Mouse (Mus musculus): ENCODE data around the gene Defb30.

The Defb30 gene

DNA sequence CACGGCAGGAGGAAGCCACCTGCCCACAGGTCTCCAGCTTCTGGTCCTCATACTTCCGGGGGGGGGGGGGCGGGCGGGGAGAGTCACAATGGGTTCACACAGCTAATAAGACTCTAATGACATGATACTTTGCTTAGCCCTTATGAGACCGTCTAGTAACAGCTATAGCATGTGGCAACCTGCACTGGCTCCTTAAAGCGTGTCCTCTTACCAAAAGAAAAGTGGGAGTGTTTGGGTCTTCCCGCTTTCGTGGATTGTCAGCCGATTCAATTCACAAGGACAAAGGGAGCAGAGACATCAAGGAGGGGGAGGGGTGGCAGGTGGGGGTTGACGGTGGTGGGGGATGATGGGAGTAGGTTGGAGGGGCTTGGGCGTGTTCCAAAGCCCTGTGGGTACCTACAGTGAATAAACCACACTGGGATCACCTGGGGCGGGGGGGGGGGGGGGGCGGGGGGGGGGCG, at the start of gene Defb30:
Gene Defb30 (minus strand): TSS at position 51 of the 461 bp plus-strand sequence.
- DNase-seq (ENCODE audit: low spot score): no peak

DNA sequence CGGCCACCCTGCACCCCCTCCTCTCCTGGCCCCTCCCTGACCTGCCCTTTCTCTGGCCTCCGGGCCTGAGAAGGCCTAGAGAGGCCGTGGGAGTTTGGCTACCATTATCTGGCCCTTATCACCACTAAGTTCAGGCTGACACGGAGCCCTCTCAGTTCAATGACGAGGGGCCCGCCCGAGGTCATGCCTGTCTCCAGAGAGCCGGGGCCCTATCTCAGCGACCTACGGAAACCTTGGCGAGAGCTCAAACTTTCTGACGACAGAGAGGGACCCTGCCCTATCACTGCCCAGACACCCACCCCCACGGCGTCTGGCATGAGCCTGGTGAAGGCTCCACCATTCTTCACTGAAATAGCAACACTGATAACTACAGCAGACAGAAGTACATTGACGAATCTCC, 17.9 kb upstream of the Defb30 start:
- no peak for DNase-seq (ENCODE audit: low spot score)

DNA sequence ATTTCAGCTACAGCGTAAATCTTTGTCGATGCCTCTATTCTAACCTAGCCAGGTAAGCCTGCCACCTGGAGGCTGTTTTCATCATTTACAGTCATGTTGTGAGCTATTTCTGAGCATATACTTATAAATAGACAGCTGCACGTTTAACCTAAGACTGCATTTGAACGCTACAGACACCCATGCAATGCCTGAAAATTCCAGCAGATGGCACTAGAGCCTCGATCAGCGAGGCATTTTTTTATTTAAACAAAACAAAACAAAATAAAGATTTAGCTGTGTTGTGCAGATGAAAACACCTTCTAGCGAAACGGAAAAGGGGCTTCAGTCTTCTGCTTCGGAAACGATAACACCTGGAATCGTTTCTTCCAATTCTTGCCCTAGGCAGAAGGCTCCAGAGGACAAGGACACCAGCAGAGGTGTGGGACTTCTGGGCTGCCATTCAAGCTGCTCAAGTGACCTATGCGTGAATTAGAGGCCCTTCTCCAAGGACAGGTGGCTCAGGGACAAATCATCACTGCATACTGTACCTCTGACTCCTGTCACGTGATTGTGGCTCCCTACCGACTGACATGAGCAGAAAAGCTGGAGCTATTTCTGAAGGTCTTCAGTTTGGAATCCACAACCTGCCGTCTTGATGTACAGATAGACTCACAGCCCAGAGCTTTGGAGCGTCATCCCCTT, 17.0 kb upstream of the Defb30 start:
- DNase-seq (ENCODE audit: low spot score): peak; percentile 73

DNA sequence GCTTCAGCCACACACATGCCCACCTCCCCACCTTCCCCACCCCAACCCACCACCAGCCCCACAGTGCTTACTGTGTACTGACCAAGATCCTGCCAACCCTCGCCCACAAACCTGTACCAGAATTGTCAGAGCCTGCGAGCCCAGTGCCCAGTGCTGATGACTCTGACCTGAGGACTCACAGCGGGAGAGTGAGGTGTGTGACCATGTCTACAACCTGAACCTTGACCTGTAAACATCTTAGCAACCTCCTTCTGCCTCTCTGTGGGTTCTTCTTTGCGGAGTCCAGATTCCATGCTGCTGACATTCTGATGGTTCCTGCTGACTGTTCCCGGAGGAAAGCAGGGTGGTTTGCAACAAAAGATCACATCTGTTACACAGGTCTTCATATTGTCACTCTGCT, 15.6 kb upstream of the Defb30 start:
- no peak for DNase-seq (ENCODE audit: low spot score)

DNA sequence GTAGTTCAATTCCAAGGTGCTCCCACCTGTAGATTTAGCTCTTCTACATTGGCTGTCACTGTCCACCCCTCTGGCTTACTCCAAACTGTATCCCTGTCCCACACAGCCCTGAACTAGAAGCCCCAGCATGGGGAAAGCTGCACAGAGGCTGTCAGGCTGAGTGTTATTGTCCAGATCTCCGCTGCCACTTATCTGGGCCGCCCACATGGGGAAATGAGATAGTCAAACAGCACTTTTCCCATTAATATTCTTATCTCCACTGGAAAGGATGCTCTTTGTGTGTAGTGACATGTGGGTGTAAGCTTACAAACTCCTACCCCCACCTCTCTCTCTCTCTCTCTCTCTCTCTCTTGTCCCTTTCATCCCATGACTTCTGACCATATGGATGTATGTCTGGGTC, 12.4 kb upstream of the Defb30 start:
- no peak for DNase-seq (ENCODE audit: low spot score)

DNA sequence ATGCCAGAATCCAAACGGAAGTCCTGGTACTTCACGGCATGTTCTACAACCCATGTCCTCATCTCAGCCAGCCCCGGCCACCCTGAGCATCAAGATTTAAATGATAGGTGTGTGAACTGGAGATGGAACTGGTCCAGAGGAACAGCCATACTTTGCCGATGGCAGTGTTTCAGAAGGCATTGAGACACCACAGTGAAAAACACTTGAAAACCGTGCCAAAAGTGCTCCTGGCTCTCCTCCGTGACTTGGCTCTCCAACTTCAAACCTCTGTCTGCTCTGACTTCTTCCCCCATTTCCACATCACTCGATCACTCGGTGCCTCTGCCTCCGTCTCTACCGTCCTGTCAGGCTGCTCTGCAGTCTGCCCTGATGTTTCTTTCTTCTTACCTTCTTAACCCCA, 10.6 kb upstream of the Defb30 start:
- DNase-seq (ENCODE audit: low spot score): no peak

DNA sequence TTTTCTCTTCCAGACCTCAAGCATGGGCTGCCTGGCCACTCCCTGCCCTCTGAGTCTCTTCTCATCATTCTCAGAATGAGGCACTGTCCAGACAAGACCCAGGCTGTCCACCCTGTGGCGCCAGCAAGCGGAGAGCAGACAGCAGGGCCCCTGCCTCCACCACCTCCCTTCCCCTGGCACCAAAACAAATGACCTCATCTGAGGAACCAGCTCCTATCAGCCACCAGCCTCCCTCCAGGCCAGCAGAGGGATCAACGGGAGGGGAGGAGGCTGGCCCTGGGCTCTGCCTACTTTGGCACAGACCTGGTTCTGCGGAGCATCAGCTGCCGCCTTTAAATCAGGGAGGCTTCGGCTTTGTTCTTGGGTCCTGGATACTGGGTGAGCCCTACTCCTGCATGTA, 5.0 kb upstream of the Defb30 start:
- DNase-seq (ENCODE audit: low spot score): peak; percentile 73

DNA sequence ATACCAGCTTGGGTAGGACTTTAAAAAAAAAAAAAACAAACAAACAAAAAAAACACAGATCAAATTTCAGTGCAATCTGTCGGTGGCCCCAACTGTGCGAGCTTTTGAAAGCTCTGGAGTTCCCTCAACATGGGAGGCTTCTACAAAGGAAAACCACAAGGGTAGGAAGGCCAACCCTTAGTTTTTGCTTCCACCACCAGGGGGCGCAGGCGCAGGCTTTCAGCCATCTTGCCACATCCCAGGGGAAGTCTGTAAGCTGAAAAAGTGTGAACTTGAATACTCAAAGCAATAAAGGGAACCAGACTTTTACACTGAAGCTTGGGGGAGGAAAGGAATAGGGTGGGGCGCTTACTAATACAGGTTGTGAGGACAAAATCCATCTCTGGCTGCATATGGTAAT, 1.0 kb upstream of the Defb30 start:
- DNase-seq (ENCODE audit: low spot score): peak; percentile 61

DNA sequence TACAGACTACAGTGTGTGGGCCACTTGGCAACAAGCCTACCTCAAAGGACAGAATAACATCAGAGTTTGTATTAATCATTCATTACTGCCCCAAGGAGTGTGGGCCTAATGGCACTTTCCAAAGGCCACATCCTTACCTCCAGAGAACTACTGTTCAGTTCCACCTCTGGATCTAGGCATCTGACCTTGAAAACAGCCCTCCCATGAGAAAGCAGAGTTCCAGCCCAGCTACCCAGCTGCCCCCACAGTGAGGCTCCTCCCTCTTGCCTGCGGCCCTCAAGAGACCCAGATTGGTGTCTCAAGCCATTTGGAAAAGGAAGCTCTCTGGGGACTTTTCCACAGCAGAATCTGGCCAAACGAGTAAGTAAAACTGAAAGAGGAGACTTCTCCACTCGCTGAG, 3.1 kb downstream of the Defb30 start, which contains the start of gene Defb42:
Gene Defb42 (plus strand): TSS at position 301 of the 400 bp plus-strand sequence.
- no peak for DNase-seq (ENCODE audit: low spot score)

DNA sequence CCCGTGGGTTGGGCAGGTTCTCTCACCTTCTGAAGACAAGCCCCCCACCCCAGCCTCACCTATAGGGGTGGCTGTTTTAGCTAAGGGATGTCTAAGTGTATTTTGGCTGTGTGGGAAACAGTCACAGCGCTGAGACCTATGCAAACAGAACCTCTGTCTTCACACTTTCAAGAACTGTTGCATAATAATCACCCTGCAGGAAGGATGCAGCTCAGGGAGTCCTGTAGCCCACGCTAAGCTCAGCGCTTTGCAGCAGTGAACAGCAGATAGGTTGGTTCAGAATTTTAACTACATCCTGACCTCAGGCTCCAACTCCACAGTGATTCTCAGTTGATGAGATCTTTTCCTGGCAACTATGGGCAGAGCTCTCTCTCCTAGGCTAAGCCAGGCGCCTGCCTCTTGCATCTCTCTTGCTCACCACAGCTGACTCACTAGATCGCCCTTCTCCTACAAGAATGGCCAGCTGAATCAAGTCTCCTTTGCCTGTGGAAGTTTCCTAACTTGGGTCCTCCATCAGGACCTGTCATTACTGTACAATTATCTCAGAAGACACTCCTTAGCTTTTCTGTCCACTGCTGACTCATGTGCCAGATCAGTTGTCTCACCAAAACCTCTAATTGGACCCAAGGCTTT, 29.1 kb downstream of the Defb30 start:
- no peak for DNase-seq (ENCODE audit: low spot score)

DNA sequence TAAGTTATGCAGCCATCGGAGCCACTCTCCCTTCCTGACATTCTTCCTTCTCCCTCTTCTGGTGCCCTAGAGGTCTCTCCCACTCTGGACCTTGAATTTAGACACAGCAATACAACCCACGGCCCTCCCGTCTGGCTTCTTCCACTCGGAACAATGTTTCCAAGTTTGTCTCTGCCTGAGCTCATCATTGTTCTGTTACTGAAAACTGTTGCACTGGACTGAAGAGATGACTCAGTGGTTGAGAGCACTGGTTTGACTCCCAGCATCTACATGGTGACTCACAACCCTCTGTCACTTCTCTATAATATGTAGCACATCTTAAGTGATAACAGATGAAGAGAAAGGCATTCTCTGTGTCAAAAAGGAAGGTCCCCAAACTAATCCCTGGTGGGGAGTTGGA, 35.1 kb downstream of the Defb30 start:
- DNase-seq (ENCODE audit: low spot score): no peak

DNA sequence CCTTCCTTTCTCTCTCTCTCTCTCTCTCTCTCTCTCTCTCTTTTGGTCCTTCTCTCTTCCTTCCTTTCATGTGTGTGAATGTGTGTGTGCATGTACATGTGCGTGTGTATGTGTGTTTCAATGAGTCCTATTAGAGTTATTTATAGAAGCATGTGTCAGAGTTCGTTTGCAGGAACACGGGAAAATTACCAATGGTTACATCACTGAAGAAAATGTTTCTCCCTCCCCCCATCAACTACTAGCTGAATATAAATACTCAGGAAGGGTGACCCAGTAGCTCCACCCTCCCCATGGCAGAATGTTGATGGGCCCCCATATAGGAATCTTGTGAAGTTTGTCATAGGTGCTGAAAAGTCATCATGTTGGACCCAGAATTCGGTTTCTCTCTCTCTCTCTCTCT, 36.7 kb downstream of the Defb30 start:
- DNase-seq (ENCODE audit: low spot score): no peak

DNA sequence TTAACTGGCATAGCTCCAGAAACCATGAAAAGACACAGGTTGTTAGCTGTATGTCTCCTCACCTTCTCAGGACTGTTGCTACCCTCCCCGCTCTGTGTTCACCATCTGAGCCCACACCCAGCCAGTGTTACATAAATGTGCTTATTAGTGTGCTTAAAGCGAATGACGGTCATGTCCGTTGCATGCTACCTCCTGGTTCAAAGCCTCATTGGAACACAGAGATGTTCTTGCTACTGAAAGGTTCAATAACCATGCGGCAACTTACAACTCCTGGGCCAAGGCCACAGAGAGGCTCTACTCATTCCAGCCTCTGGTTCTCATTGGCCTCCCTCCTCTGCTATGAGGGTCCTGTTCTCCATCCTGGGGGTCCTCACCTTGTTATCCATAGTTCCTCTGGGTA, 38.3 kb downstream of the Defb30 start, which contains the start of gene Defb43:
Gene Defb43 (plus strand): TSS at position 301 of the 400 bp plus-strand sequence.
- no peak for DNase-seq (ENCODE audit: low spot score)

DNA sequence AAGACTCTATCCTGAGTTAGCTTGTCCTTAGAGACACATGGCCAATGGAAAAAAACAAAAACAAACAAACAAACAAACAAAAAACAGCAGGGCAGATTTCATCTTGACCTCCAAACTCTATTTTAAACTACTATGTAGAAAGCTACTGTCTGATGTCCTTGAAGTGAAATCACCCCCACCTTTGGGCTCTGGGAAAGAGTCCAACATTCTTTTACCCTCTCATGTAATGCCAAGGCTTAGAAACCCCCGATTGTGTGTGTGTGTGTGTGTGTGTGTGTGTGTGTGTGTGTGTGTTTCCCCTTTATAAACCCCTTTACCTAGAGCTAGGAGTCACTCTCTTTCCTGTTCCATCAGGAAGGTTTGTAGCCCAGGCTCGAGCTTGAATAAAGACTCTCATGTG, 47.2 kb downstream of the Defb30 start:
- no peak for DNase-seq (ENCODE audit: low spot score)

DNA sequence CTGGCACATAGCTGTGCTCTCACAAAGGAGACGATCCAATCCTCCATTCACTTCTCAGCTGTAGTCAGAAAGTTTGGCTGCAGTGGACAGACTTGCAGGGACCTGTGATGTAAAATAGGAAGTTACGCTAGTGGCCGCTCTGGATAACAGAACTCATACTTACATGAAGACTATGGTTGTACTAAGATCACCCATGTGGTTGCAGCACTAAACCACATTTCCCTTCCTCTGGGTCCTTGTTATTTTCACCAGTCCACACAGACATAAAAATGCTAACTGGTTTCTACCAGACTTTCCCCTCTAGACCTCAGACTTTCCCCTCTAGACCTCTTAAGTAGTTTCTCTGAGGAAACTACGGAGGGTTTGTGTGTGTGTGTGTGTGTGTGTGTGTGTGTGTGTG, 50.8 kb downstream of the Defb30 start:
- DNase-seq (ENCODE audit: low spot score): no peak

DNA sequence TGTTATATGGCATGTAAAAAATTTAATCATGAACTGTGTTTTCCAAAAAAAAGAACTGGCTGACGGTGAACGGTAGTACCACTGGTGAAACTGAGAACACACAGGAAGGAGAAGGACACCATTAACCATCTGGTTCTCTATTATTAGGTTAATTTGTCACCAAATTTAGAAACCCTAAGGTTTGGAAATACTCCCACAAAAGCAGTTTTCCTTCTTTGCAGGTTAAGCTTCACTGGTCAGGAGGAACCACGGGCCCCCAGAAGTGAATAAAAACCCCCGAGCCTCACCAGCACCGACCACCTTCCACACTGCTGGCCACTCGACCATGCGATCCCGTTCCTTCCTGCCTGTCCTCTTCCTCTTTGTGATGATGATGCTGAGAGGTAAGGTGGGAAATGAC, 52.0 kb downstream of the Defb30 start, which contains the start of gene Defb47:
Gene Defb47 (plus strand): TSS at position 301 of the 400 bp plus-strand sequence.
- DNase-seq (ENCODE audit: low spot score): no peak

DNA sequence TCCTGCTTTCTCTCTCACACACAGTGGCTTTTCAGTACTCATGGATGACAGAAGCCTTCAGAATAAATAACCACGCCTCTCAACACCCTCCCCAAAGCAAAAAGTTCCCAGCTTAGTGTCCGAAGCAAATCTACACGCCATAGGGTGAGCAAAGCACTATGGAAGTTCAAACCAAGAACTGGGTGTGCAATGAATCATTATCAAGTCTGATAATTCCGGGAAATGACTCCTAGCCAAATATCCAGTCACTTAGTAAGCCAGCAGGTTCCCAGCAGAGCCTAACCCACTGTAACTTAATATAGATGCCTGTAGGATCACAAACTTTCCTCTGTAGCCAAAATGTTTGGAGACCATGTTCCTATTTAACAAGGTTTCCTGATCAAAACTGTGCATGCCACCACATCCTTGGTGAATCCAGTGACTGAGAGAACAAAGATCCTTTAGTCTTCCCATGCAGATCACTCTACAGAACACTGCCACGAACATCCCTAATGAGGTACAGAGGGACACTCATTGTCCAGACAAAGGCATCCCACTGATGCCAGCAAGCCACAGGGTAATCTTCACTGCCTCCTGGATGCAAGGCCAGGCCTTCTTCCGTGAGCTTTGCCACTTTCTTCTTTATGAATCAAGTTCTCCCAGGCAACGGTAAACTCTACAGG, 57.8 kb downstream of the Defb30 start:
- DNase-seq (ENCODE audit: low spot score): no peak

DNA sequence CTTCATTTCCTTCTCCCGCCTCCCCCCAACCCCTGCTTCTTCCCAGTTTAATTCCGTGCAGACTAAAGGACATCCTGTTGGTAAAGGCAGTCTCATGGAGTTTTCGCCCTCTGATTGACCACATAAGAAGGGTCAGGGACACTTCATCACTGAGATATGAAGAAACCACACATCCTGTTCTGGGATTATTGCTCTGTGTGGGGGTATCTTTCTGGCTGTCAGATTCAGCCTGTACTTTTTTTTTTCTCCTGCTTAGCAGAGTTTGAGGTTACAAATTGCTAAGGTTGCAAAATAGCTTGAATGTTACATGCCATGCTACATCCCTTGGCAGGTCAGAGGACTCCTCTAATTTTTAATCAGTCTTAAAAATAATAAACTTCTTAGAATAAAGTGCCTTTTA, 58.5 kb downstream of the Defb30 start:
- DNase-seq (ENCODE audit: low spot score): no peak

DNA sequence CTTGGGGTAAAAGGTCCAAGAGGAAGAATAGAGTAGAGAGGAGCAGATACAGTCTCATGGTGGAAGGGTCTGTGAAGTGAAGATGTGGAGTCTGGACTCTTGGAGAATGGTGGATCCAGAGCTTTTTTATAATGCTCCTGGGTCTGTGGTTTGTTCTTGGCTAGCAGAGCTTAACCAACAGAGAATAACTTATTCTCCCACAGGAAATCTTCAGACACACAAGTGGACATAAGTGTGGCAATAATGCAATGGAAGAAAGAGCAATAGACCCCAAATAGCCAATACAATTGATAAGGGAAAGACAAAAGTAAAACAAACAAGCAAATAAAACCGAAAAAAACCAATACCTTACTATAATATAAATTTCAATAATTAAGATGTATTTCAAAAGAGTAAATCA, 65.3 kb downstream of the Defb30 start, which contains the start of gene Defb48:
Gene Defb48 (minus strand): TSS at position 101 of the 400 bp plus-strand sequence.
- DNase-seq (ENCODE audit: low spot score): no peak
